Mouse (Mus musculus) kidney, adult 9 months (tissue): ENCODE measurements around the gene Rreb1.

ENCODE experiments used
- DNase-seq: peaks from one replicate; pipeline ENCODE4 v3.0.0; 2022

Rreb1 gene

GRCm38 (mm10) chr13:37854455-37855220 is 76.4 kb downstream of the Rreb1 start:
- DNase-seq, result no peak

GRCm38 (mm10) chr13:37855221-37855757 is 77.1 kb downstream of the Rreb1 start:
- DNase-seq, result no peak

DNA sequence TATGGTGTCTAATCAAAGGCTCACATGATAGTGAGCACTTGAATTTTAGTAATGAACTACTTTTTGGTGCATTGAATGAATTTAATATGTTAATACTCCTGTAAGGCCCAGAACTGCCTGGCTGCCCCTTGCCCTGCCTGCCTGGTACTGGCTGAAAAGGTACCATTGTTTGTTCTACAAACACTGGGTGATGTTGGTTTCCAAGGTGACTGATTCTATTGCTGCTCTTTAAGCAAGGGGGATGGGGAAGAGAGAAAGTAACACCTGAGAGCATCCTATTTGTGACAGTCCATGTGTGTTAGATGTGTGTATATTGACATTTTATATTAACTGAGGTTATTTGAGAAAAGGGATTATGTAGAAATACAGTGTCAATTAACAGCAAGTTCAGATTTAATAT is 77.6 kb downstream of the Rreb1 start:
- DNase-seq, result no peak

DNA sequence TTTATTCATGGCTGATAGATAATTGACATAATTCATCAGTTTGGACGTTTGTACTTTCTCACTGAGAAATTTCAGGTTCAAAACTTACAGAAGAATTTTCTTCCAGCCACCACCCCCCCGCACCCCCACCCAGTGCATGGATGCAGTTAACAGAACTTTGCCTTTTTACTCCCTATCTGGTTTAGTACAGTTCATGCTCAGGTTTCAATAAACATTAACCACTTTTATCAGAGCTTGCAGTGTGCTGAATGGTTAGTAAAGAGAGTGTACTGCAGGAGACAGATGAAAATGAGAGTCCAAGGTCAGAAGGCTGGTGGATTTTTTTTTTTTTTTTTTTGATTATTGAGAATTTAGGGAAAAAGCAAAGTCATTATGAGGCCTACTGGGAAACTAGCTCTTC is 78.3 kb downstream of the Rreb1 start:
- DNase-seq, result peak; percentile 70

GRCm38 (mm10) chr13:37857284-37858065 is 79.3 kb downstream of the Rreb1 start:
- peak; percentile 95 for DNase-seq

DNA sequence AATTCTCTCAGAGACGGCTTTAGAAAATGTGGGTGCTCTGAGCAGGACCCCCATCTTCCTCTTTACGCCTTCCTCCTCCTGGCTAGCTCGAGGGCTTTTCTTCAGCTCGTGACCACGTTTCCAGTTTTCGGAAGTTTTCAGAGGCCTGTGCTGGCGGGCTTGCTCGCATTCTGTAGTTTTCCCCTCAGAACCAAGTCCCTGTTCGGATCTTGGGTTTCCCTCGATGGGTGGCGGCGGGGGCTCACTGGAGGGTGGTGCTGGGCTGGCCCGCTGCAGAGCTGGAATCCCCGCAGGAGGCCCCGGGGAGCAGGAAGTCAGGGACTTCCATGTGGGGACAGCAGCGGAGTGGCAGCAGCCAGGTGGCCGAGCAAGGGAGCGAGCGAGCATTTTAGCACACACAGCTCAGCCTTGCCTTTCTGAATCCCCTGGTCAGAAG is 79.9 kb downstream of the Rreb1 start:
- no peak for DNase-seq

GRCm38 (mm10) chr13:37858508-37858907 is 80.3 kb downstream of the Rreb1 start:
- peak; percentile 71 for DNase-seq

GRCm38 (mm10) chr13:37859782-37860181 is 81.6 kb downstream of the Rreb1 start:
- no peak for DNase-seq

GRCm38 (mm10) chr13:37860204-37860603 is 82.0 kb downstream of the Rreb1 start:
- no peak for DNase-seq

DNA sequence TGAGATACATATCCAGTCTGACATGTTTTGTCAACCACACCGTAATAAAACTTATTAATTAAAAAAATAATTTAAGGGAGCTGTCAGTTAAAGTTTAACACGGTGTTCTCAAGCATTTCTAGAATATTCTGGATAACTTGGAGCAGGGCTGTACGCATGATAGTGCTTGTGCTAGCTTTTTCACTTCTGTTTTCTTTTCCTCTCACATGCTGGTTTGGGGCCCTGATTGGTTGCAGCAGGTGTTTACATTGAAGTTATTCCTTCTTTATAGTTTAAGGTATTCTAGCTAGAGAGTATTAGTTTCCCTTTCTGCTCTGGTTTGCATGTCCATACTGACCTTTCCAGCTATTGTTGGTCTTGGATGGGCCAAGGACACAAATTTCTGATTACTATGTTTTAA is 82.6 kb downstream of the Rreb1 start:
- no peak for DNase-seq

GRCm38 (mm10) chr13:37862492-37862891 is 84.3 kb downstream of the Rreb1 start:
- DNase-seq, result no peak

- no peak for DNase-seq
Observed at GRCm38 (mm10) chr13:37863643-37864042, 85.4 kb downstream of the Rreb1 start.

DNA sequence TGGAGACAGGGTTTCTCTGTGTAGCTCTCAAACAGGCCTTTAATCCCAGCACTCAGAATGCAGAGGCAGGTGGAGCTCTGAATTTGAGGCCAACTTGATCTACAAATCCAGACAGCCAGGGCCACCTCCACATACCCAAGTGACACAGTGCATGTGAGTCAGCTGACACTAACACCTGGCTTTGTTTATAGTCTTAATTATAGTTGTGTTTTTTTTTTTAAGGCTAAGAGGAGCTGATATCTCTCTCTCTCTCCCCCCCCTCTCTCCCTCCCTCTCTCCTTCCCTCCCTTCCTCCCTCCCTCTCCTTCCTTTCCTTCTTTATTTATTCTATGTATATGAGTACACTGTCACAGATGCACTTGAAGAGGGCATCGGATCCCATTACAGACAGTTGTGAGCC is 86.5 kb downstream of the Rreb1 start:
- DNase-seq, result no peak

DNA sequence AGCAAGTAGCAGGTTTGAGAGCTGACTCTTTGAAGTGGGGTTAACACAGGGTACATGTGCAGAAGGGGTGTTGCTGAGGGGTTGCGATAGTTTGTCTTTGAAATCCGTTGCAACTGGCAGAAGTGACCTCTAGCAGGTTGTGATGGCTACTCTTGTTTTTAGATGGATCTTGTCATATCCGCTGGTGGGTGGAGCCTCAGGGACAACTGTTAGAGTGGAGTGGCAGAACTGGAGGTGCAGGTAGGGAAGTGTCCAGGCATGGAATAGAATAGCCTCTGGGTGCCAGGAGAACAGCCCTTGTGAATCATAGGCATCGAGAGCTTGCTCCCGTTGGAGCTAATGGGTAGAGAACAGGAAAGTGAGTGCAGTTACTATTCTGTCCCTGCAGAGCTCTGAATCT is 88.1 kb downstream of the Rreb1 start:
- no peak for DNase-seq

GRCm38 (mm10) chr13:37866846-37867245 is 88.6 kb downstream of the Rreb1 start:
- DNase-seq, result no peak

DNA sequence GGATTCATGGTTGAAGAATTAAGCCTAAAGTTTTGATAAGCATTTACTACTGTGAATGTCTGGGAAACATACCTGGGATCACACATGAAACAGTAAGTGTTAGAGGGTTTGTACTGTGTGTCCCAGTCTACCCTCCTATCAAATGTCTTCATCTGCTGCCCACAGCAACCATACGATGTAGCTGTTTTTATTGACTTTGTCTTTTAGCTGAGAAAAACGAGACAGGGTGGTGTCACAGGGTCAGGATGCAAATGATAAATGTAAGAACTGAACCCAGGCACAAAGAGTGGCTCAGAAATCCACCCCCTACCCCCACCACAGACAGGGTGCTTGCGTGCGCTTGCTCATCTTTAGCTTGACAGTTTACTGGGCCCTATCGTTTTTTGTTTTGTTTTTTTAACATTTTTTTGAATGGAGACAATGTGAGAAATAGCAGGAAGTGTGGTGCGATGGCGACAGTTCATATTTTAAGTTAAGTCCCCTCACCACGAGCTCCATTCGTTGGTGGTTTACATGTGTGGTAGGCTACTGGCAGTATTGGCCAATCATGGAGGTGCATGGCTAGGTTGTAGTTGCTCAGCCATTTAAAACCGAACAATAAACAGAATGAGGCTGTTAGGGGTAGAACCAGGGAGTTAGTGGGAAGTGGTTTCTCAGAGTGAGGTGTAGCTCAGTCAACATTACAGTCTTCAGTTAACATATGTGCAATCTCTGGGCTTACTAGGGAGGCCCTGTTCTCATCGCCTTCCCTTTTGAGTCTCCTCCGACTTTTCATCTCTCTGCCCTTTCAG is 92.1 kb downstream of the Rreb1 start:
- no peak for DNase-seq

DNA sequence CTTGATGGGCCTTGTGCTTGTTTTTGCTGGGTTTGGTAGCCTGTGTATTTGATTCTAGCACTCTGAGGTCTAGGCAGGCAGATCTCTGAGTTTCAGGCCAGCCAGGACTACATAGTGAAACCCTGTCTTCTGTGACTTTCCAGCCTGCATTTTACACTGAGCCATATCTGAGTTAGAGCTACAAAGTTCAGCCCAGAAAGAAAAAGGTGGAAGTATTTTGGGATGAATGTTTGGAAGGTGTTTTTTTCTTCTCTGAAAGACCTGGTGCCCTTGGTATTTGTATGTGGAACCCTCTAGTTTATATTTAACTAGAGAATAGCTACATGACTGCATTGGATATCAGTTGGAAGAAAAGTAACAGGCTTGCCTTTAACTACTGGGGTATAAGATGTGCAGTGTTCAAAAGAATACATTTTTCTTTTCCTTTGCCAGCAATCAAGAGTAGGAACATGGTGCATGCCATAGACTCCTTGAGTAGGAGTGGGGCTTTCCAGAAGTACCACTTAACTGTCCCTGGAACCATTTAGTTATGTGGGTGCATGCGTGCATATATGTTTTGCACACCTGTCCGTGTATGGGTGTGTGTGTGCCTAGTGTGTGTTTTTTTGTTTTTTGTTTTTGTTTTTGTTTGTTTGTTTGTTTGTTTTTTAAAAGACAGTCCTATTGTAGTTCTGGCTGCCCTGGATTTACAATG is 94.1 kb downstream of the Rreb1 start:
- DNase-seq, result peak; percentile 55

- DNase-seq, result no peak
Observed at GRCm38 (mm10) chr13:37873125-37873891, 95.1 kb downstream of the Rreb1 start.

DNA sequence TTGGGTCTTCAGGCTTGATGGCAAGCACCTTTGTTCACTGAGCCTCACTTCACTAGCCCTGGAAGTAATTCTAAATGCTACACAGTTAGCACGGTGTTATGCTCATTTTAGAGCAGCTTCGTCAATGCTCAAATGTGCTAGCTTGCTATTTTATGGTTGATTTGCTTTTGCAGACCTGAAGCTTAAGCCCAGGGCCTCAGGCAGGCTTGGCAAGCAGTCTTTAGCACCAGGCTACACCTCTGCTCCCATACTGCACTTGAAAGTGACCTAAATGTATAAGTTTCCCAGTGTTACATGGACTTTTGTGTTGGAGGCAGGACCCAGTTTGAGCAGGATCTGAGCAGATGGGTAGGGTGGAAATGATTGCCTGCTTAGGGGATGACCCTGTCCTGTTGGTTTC is 97.7 kb downstream of the Rreb1 start:
- DNase-seq, result peak; percentile 47

DNA sequence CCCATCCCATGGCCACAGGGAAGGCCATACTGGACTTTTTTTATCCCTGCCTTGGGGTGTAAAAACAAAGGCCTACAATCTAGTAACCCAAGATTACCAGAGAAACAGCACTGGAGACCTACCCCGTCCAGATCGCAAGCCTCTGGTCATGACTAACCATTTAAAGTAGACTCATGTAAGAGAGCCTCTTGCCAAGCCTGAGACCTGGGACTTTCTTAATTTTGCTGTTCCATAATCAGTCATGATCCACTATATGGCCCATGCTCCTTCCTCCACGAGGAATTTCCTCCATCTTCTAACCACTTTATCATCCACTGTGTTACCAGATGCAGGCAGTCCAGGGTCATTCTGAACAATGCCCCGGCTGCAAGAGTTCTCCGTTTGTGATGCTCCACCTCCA is 98.2 kb downstream of the Rreb1 start:
- no peak for DNase-seq

- peak; percentile 70 for DNase-seq
Observed at GRCm38 (mm10) chr13:37876836-37877235, 98.6 kb downstream of the Rreb1 start.

- peak; percentile 72 for DNase-seq
Observed at GRCm38 (mm10) chr13:37877241-37877640, 99.0 kb downstream of the Rreb1 start.
